27 mouse cellular contexts compared by ENCODE assay signal in the genomic region with DNA sequence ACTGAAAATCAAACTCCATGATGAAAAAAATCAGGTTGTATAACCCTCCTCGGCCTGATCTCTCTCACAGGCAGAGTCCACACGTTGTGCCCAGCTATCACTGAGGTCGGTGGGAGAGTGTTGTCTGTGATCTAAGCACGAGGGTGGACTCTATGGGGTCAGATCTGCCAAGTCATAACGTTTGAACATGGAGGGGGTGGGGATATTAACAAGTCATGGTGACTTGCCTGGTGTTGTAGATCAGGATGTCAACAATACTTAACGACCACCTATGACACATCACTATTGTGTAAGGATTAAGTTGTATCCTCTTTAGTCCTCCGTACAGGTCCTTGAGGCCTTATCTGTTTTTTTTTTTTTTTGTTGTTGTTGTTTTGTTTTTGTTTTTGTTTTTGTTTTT.
A peak's percentile ranks its signal among the peaks of the same experiment; 100 is the strongest.
DNase-seq lines count a peak whose midpoint lies in the region; ATAC-seq and TF ChIP-seq lines count a peak whose summit lies in the region.
"Had no signal": no experiment of that assay in that cellular context is flagged by ENCODE, and none has a peak within 500 bp of the region (broad histone marks: within the 10 kb centered on the region; RNA-seq: fewer than 3 reads in every experiment).

No protein-coding gene starts in this region.

- no peak overlapping the region for H3K27ac ChIP-seq in heart, embryonic 11.5 days (ENCODE audit: low read depth, low read length)
- H3K27ac ChIP-seq in heart, embryonic 10.5 days: no peak overlapping the region
- no peak overlapping the region for H3K27ac ChIP-seq in intestine, embryonic 14.5 days (ENCODE audit: low read depth)
- H3K27ac ChIP-seq in intestine, postnatal 0 days (ENCODE audit: low read depth, low read length): no peak overlapping the region
- no peak overlapping the region for H3K27ac ChIP-seq in forebrain, embryonic 13.5 days
- H3K27ac ChIP-seq: embryonic facial prominence, embryonic 12.5 days; embryonic facial prominence, embryonic 15.5 days; gastrocnemius, adult 2 months; heart, embryonic 15.5 days; hindbrain, embryonic 14.5 days; hindbrain, postnatal 0 days had no signal

- no peaks in the 10 kb centered on the region for H3K4me1 ChIP-seq in heart, embryonic 11.5 days (ENCODE audit: control insufficient read depth, insufficient read depth, low read length)
- no peaks in the 10 kb centered on the region for H3K4me1 ChIP-seq in heart, embryonic 10.5 days
- H3K4me1 ChIP-seq in intestine, embryonic 14.5 days (replicated peaks; ENCODE audit: control insufficient read depth, insufficient read depth, low read length): no peaks in the 10 kb centered on the region
- no peaks in the 10 kb centered on the region for H3K4me1 ChIP-seq in intestine, postnatal 0 days (replicated peaks; ENCODE audit: control insufficient read depth, insufficient read depth, low read length)
- H3K4me1 ChIP-seq in megakaryocyte, embryonic 14.5 days: peaks cover 63% of the 10 kb centered on the region
- peaks cover 11% of the 10 kb centered on the region; the same call in 1 of the 2 replicates for H3K4me1 ChIP-seq in forebrain, embryonic 13.5 days
- H3K4me1 ChIP-seq: embryonic facial prominence, embryonic 12.5 days had no signal

- DNase-seq in heart, embryonic 10.5 days (ENCODE audit: low spot score): no peak
- peak; percentile 31 for DNase-seq in intestine, embryonic 14.5 days (ENCODE audit: low spot score)
- DNase-seq: adrenal gland, adult 2 months; adrenal gland, postnatal 14 days; cerebellum, adult 11 months; cerebellum, adult 2 months; cerebellum, adult 9-11 months; cerebellum, postnatal 25 days; forebrain, postnatal 0 days; gastrocnemius, adult 2 months; gastrocnemius, postnatal 14 days; heart, postnatal 14 days; heart, postnatal 4 days; kidney, adult 11 months had no signal

- H3K36me3 ChIP-seq in heart, embryonic 11.5 days (ENCODE audit: control insufficient read depth, insufficient read depth, low read length): no peaks in the 10 kb centered on the region
- no peaks in the 10 kb centered on the region for H3K36me3 ChIP-seq in heart, embryonic 10.5 days
- no peaks in the 10 kb centered on the region for H3K36me3 ChIP-seq in intestine, embryonic 14.5 days (ENCODE audit: control insufficient read depth, insufficient read depth, low read length)
- no peaks in the 10 kb centered on the region for H3K36me3 ChIP-seq in intestine, postnatal 0 days (ENCODE audit: control insufficient read depth, insufficient read depth)
- peaks cover 32% of the 10 kb centered on the region for H3K36me3 ChIP-seq in megakaryocyte, embryonic 14.5 days (replicated peaks; ENCODE audit: low read length)
- no peaks in the 10 kb centered on the region for H3K36me3 ChIP-seq in forebrain, embryonic 13.5 days (ENCODE audit: poor library complexity, severe bottlenecking)
- H3K36me3 ChIP-seq: embryonic facial prominence, embryonic 12.5 days; embryonic facial prominence, embryonic 15.5 days; heart, embryonic 15.5 days had no signal

- H3K9ac ChIP-seq in heart, embryonic 11.5 days (ENCODE audit: low read depth, low read length): no peak overlapping the region
- no peak overlapping the region for H3K9ac ChIP-seq in intestine, embryonic 14.5 days (ENCODE audit: low read length)
- H3K9ac ChIP-seq in intestine, postnatal 0 days (ENCODE audit: low read depth, low read length): no peak overlapping the region
- no peak overlapping the region for H3K9ac ChIP-seq in forebrain, embryonic 13.5 days
- H3K9ac ChIP-seq: embryonic facial prominence, embryonic 12.5 days; embryonic facial prominence, embryonic 15.5 days; forebrain, postnatal 0 days; heart, embryonic 15.5 days; hindbrain, embryonic 14.5 days had no signal

- no peaks in the 10 kb centered on the region for H3K27me3 ChIP-seq in heart, embryonic 11.5 days (ENCODE audit: control insufficient read depth, insufficient read depth, low read length)
- H3K27me3 ChIP-seq in heart, embryonic 10.5 days (ENCODE audit: insufficient read depth, poor library complexity, severe bottlenecking): no peaks in the 10 kb centered on the region
- no peaks in the 10 kb centered on the region for H3K27me3 ChIP-seq in intestine, embryonic 14.5 days (replicated peaks; ENCODE audit: control insufficient read depth, insufficient read depth, low read length)
- H3K27me3 ChIP-seq in intestine, postnatal 0 days (replicated peaks; ENCODE audit: control insufficient read depth, insufficient read depth, low read length): no peaks in the 10 kb centered on the region
- no peaks in the 10 kb centered on the region for H3K27me3 ChIP-seq in megakaryocyte, embryonic 14.5 days (replicated peaks)
- no peaks in the 10 kb centered on the region for H3K27me3 ChIP-seq in forebrain, embryonic 13.5 days
- H3K27me3 ChIP-seq: embryonic facial prominence, embryonic 12.5 days; embryonic facial prominence, embryonic 15.5 days; heart, embryonic 15.5 days had no signal

- 0 out of 2 replicates have a peak, but pooled peaks have one; percentile 39 for ATAC-seq in heart, embryonic 11.5 days (replicated peaks; ENCODE audit: insufficient number of reproducible peaks, low FRiP score, low TSS enrichment)
- ATAC-seq in intestine, embryonic 14.5 days (replicated peaks; ENCODE audit: low FRiP score, low TSS enrichment, low read depth): no peak
- ATAC-seq in intestine, postnatal 0 days: no peak
- ATAC-seq in megakaryocyte, adult 5-6 weeks (ENCODE audit: poor library complexity, severe bottlenecking): no peak
- ATAC-seq in forebrain, embryonic 13.5 days: no peak
- ATAC-seq: CD4-positive, CD25-positive, alpha-beta regulatory T cell, adult 4 months; forebrain, embryonic 14.5 days; forebrain, postnatal 0 days; hindbrain, postnatal 0 days; inflammation-experienced regulatory T-cells, adult 6 months had no signal

- TF ChIP-seq CTCF in intestine, postnatal 0 days (IDR thresholded peaks at IDR 0.05; ENCODE audit: low read depth): no peak

- H3K4me3 ChIP-seq in heart, embryonic 11.5 days (ENCODE audit: low read depth, low read length): no peak overlapping the region
- no peak overlapping the region for H3K4me3 ChIP-seq in heart, embryonic 10.5 days
- no peak overlapping the region for H3K4me3 ChIP-seq in intestine, embryonic 14.5 days (ENCODE audit: low read depth, low read length)
- H3K4me3 ChIP-seq in intestine, postnatal 0 days (ENCODE audit: low read depth, low read length): no peak overlapping the region
- H3K4me3 ChIP-seq in megakaryocyte, embryonic 14.5 days (replicated peaks): peak overlapping the region; percentile 65
- H3K4me3 ChIP-seq in forebrain, embryonic 13.5 days: no peak overlapping the region
- H3K4me3 ChIP-seq: embryonic facial prominence, embryonic 12.5 days; embryonic facial prominence, embryonic 15.5 days; gastrocnemius, adult 2 months; heart, embryonic 15.5 days had no signal

- 67% methylated on average over 7 of the region's 7 CpGs for WGBS in heart, embryonic 11.5 days (ENCODE audit: insufficient replicate concordance)
- WGBS in heart, embryonic 10.5 days: 76% methylated on average over 7 of the region's 7 CpGs
- 75% methylated on average over 7 of the region's 7 CpGs for WGBS in intestine, embryonic 14.5 days
- WGBS in intestine, postnatal 0 days: 76% methylated on average over 7 of the region's 7 CpGs
- 75% methylated on average over 7 of the region's 7 CpGs for WGBS in forebrain, embryonic 13.5 days

- 0 out of 2 replicates have a peak, but pooled peaks cover 2% of the 10 kb centered on the region for H3K9me3 ChIP-seq in heart, embryonic 11.5 days (replicated peaks; ENCODE audit: control insufficient read depth, low read length)
- H3K9me3 ChIP-seq in heart, embryonic 10.5 days: no peaks in the 10 kb centered on the region
- no peaks in the 10 kb centered on the region for H3K9me3 ChIP-seq in intestine, embryonic 14.5 days (ENCODE audit: control insufficient read depth, low read length)
- H3K9me3 ChIP-seq in intestine, postnatal 0 days (ENCODE audit: control insufficient read depth): no peaks in the 10 kb centered on the region
- peaks cover 14% of the 10 kb centered on the region for H3K9me3 ChIP-seq in megakaryocyte, embryonic 14.5 days
- H3K9me3 ChIP-seq in forebrain, embryonic 13.5 days (replicated peaks): no peaks in the 10 kb centered on the region
- H3K9me3 ChIP-seq: embryonic facial prominence, embryonic 12.5 days; embryonic facial prominence, embryonic 15.5 days; heart, embryonic 15.5 days had no signal

- H3K4me2 ChIP-seq in heart, embryonic 11.5 days: no peak overlapping the region
- no peak overlapping the region for H3K4me2 ChIP-seq in intestine, embryonic 14.5 days (ENCODE audit: low read length)
- H3K4me2 ChIP-seq in intestine, postnatal 0 days (replicated peaks; ENCODE audit: low read depth): no peak overlapping the region
- no peak overlapping the region for H3K4me2 ChIP-seq in forebrain, embryonic 13.5 days
- H3K4me2 ChIP-seq: embryonic facial prominence, embryonic 12.5 days; embryonic facial prominence, embryonic 15.5 days; heart, embryonic 15.5 days; hindbrain, embryonic 14.5 days had no signal
